Mouse (Mus musculus): ENCODE data around the gene Mical2. TPM values are rescaled to one million over a fixed set of nuclear protein-coding genes. Genes with fewer than 3 reads are reported as not detected.
A peak's percentile ranks its signal among the peaks of the same experiment; 100 is the strongest.

Gene Mical2
- polyA plus RNA-seq, 1 experiment from 2014 or later, result 1.2 TPM

GRCm38 (mm10) chr7:112416058-112416526 lies 190.4 kb downstream of the Mical2 start:
- H3K36me3 ChIP-seq (ENCODE audit: control insufficient read depth, insufficient read depth, low read length), result no peaks in the 10 kb centered on the region
- H3K9me3 ChIP-seq (ENCODE audit: control insufficient read depth, low read length), result no peaks in the 10 kb centered on the region
- H3K27ac ChIP-seq (ENCODE audit: low read depth, low read length), result no peak overlapping the region; the same call in 1 of the 2 replicates
- H3K9ac ChIP-seq (ENCODE audit: low read length), result 0 out of 2 replicates have a peak overlapping the region, but pooled peaks have one; percentile 1
- no peaks in the 10 kb centered on the region for H3K27me3 ChIP-seq (ENCODE audit: control insufficient read depth, insufficient read depth, low read length)
- WGBS, result 28% methylated on average over 14 of the region's 14 CpGs
- H3K4me1 ChIP-seq (ENCODE audit: control insufficient read depth, insufficient read depth, low read length), result peaks cover 13% of the 10 kb centered on the region
- ATAC-seq (ENCODE audit: low FRiP score) (0 out of 2 replicates have a peak, but pooled peaks have one; percentile 27), DNase-seq (ENCODE audit: low spot score, missing footprints) (peak; percentile 89)
- peak overlapping the region; percentile 12; the same call in 1 of the 2 replicates for H3K4me2 ChIP-seq
- no peak overlapping the region for H3K4me3 ChIP-seq (ENCODE audit: low read depth, low read length)

- Histone ChIP-seq H3K9me3 (ENCODE audit: control insufficient read depth, low read length) (no peaks in the 10 kb centered on the region), H3K4me1 (ENCODE audit: control insufficient read depth, insufficient read depth, low read length) (peaks cover 13% of the 10 kb centered on the region), H3K27me3 (ENCODE audit: control insufficient read depth, insufficient read depth, low read length) (no peaks in the 10 kb centered on the region), H3K36me3 (ENCODE audit: control insufficient read depth, insufficient read depth, low read length) (no peaks in the 10 kb centered on the region), H3K9ac (ENCODE audit: low read length) (0 out of 2 replicates have a peak overlapping the region, but pooled peaks have one; percentile 1), H3K4me3 (ENCODE audit: low read depth, low read length) (no peak overlapping the region), H3K27ac (ENCODE audit: low read depth, low read length) (no peak overlapping the region), H3K4me2 (no peak overlapping the region)
- ATAC-seq (ENCODE audit: low FRiP score) (0 out of 2 replicates have a peak, but pooled peaks have one; percentile 7), DNase-seq (ENCODE audit: low spot score, missing footprints) (no peak)
- WGBS, result 20% methylated on average over 6 of the region's 7 CpGs
Measured at GRCm38 (mm10) chr7:112416730-112417513, 191.3 kb downstream of the Mical2 start.

GRCm38 (mm10) chr7:112417598-112417997 lies 191.9 kb downstream of the Mical2 start:
- H3K4me1 ChIP-seq (ENCODE audit: control insufficient read depth, insufficient read depth, low read length), result peaks cover 13% of the 10 kb centered on the region
- no peak overlapping the region for H3K27ac ChIP-seq (ENCODE audit: low read depth, low read length)

GRCm38 (mm10) chr7:112423438-112423837 lies 197.8 kb downstream of the Mical2 start:
- Histone ChIP-seq H3K4me2 (no peak overlapping the region), H3K27me3 (ENCODE audit: control insufficient read depth, insufficient read depth, low read length) (no peaks in the 10 kb centered on the region), H3K9me3 (ENCODE audit: control insufficient read depth, low read length) (no peaks in the 10 kb centered on the region), H3K27ac (ENCODE audit: low read depth, low read length) (no peak overlapping the region), H3K4me3 (ENCODE audit: low read depth, low read length) (no peak overlapping the region), H3K4me1 (ENCODE audit: control insufficient read depth, insufficient read depth, low read length) (peaks cover 4% of the 10 kb centered on the region), H3K36me3 (ENCODE audit: control insufficient read depth, insufficient read depth, low read length) (no peaks in the 10 kb centered on the region), H3K9ac (ENCODE audit: low read length) (no peak overlapping the region)
- 90% methylated on average over 4 of the region's 4 CpGs for WGBS
- no peak for ATAC-seq (ENCODE audit: low FRiP score)
- DNase-seq (ENCODE audit: low spot score, missing footprints), result no peak

More at GRCm38 (mm10) chr7:112417598-112417997, 191.9 kb downstream of the Mical2 start:
- H3K4me2 ChIP-seq, result no peak overlapping the region
- no peak overlapping the region for H3K9ac ChIP-seq (ENCODE audit: low read length)
- no peak for ATAC-seq (ENCODE audit: low FRiP score)
- 76% methylated on average over 4 of the region's 4 CpGs for WGBS
- DNase-seq (ENCODE audit: low spot score, missing footprints), result no peak
- no peak overlapping the region for H3K4me3 ChIP-seq (ENCODE audit: low read depth, low read length)
- no peaks in the 10 kb centered on the region for H3K9me3 ChIP-seq (ENCODE audit: control insufficient read depth, low read length)
- H3K36me3 ChIP-seq (ENCODE audit: control insufficient read depth, insufficient read depth, low read length), result no peaks in the 10 kb centered on the region
- no peaks in the 10 kb centered on the region for H3K27me3 ChIP-seq (ENCODE audit: control insufficient read depth, insufficient read depth, low read length)

GRCm38 (mm10) chr7:112426811-112427210 lies 201.2 kb downstream of the Mical2 start:
- H3K36me3 ChIP-seq (ENCODE audit: control insufficient read depth, insufficient read depth, low read length), result no peaks in the 10 kb centered on the region
- DNase-seq (ENCODE audit: low spot score, missing footprints) (no peak), ATAC-seq (ENCODE audit: low FRiP score) (no peak)
- no peak overlapping the region for H3K27ac ChIP-seq (ENCODE audit: low read depth, low read length)
- no peak overlapping the region for H3K9ac ChIP-seq (ENCODE audit: low read length)
- no peak overlapping the region for H3K4me3 ChIP-seq (ENCODE audit: low read depth, low read length)
- peak overlapping the region; percentile 88; the same call in 1 of the 2 replicates for H3K4me2 ChIP-seq
- 59% methylated on average over 5 of the region's 5 CpGs for WGBS
- H3K9me3 ChIP-seq (ENCODE audit: control insufficient read depth, low read length), result no peaks in the 10 kb centered on the region; the same call in 1 of the 2 replicates
- peaks cover 8% of the 10 kb centered on the region for H3K4me1 ChIP-seq (ENCODE audit: control insufficient read depth, insufficient read depth, low read length)
- H3K27me3 ChIP-seq (ENCODE audit: control insufficient read depth, insufficient read depth, low read length), result no peaks in the 10 kb centered on the region

- peak; percentile 98 for DNase-seq (ENCODE audit: low spot score, missing footprints)
- 3% methylated on average over 46 of the region's 49 CpGs for WGBS
Measured at GRCm38 (mm10) chr7:112427357-112428157, 201.9 kb downstream of the Mical2 start, which contains the start of gene Parva. Gene Parva (plus strand): TSS chr7:112427505.

GRCm38 (mm10) chr7:112428158-112428535 lies 202.5 kb downstream of the Mical2 start:
- ATAC-seq (ENCODE audit: low FRiP score) (peak; percentile 89), DNase-seq (ENCODE audit: low spot score, missing footprints) (no peak)
- peak overlapping the region; percentile 95 for H3K9ac ChIP-seq (ENCODE audit: low read length)
- H3K4me1 ChIP-seq (ENCODE audit: control insufficient read depth, insufficient read depth, low read length), result peaks cover 8% of the 10 kb centered on the region
- H3K27ac ChIP-seq (ENCODE audit: low read depth, low read length), result peak overlapping the region; percentile 62
- H3K4me2 ChIP-seq, result peak overlapping the region; percentile 88
- H3K36me3 ChIP-seq (ENCODE audit: control insufficient read depth, insufficient read depth, low read length), result no peaks in the 10 kb centered on the region
- peak overlapping the region; percentile 66 for H3K4me3 ChIP-seq (ENCODE audit: low read depth, low read length)
- no peaks in the 10 kb centered on the region for H3K27me3 ChIP-seq (ENCODE audit: control insufficient read depth, insufficient read depth, low read length)
- under 1% methylated on average over 22 of the region's 22 CpGs for WGBS
- H3K9me3 ChIP-seq (ENCODE audit: control insufficient read depth, low read length), result no peaks in the 10 kb centered on the region; the same call in 1 of the 2 replicates

More at GRCm38 (mm10) chr7:112427357-112428157, 201.9 kb downstream of the Mical2 start, which contains the start of gene Parva:
- Histone ChIP-seq H3K27ac (ENCODE audit: low read depth, low read length) (peak within 1 kb of the TSS; percentile 62), H3K9ac (ENCODE audit: low read length) (peak within 1 kb of the TSS; percentile 95), H3K27me3 (ENCODE audit: control insufficient read depth, insufficient read depth, low read length) (no peaks in the 10 kb centered on the region), H3K4me2 (peak within 1 kb of the TSS; percentile 88), H3K9me3 (ENCODE audit: control insufficient read depth, low read length) (no peaks in the 10 kb centered on the region; the same call in 1 of the 2 replicates), H3K36me3 (ENCODE audit: control insufficient read depth, insufficient read depth, low read length) (no peaks in the 10 kb centered on the region), H3K4me1 (ENCODE audit: control insufficient read depth, insufficient read depth, low read length) (peaks cover 8% of the 10 kb centered on the region), H3K4me3 (ENCODE audit: low read depth, low read length) (peak within 1 kb of the TSS; percentile 66)
- ATAC-seq (ENCODE audit: low FRiP score), result peak; percentile 82

- WGBS, result 95% methylated on average over 3 of the region's 3 CpGs
- Histone ChIP-seq H3K4me2 (no peak overlapping the region), H3K9ac (ENCODE audit: low read length) (no peak overlapping the region), H3K4me3 (ENCODE audit: low read depth, low read length) (no peak overlapping the region), H3K36me3 (ENCODE audit: control insufficient read depth, insufficient read depth, low read length) (peaks cover 3% of the 10 kb centered on the region), H3K27me3 (ENCODE audit: control insufficient read depth, insufficient read depth, low read length) (no peaks in the 10 kb centered on the region), H3K4me1 (ENCODE audit: control insufficient read depth, insufficient read depth, low read length) (peaks cover 9% of the 10 kb centered on the region), H3K27ac (ENCODE audit: low read depth, low read length) (no peak overlapping the region), H3K9me3 (ENCODE audit: control insufficient read depth, low read length) (peaks cover 2% of the 10 kb centered on the region; the same call in 1 of the 2 replicates)
- no peak for ATAC-seq (ENCODE audit: low FRiP score)
- DNase-seq (ENCODE audit: low spot score, missing footprints), result no peak
Measured at GRCm38 (mm10) chr7:112439846-112440245, 214.2 kb downstream of the Mical2 start.

Data from midbrain, embryonic 11.5 days (tissue).